Mouse (Mus musculus): Measurements from ENCODE around the gene Sp110. TPM values are rescaled to one million over a fixed set of nuclear protein-coding genes. Genes with fewer than 3 reads are reported as not detected.
"Not testable (repeated sequence)": the region's sequence is repeated elsewhere in the genome, so short reads cannot be mapped to it uniquely, and the experiment has no call there.

Sp110 gene
- polyA plus RNA-seq (2012), result not detected in 2 replicates

DNA sequence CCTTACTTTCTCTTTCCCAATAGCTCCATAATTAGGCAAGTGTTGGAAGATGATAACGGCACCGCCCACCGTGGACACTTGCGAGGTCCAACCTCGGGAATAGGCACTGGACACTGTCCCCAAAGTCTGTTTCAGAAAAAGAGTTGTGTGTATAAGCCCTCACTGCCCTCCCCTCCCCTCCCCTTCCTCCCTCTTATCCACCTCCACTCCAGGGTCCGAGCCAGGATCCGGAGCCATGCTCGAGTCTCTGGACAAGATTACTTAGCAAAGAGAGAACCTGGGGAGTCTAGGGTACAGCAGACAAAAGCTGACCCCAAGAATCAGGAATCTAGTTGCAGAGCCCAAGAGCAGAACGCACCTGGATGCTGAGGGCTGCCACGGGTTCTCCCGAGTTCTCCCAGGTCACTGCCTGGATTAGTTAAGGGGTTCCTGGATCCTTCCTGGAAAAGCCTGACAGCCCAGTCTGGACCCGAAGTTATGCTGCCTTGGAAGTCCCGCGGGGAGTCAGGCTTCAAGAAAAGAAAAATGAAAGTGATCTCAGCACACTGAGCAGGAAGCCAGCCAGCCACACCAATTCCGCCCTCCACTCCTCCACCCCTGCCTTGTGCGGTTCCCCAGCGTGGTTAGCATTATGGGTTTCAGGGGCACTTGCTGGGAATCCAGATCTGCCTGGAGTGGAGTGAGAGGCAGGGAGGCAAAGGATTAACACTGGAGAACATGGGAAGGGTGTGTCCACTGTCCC, at the start of gene Sp110:
Sp110 (minus strand) TSS at position 547 of the 742 bp plus-strand sequence.
- not testable (repeated sequence) for TF ChIP-seq GATA1 (IDR thresholded peaks at IDR 0.05; ENCODE audit: low read length)

DNA sequence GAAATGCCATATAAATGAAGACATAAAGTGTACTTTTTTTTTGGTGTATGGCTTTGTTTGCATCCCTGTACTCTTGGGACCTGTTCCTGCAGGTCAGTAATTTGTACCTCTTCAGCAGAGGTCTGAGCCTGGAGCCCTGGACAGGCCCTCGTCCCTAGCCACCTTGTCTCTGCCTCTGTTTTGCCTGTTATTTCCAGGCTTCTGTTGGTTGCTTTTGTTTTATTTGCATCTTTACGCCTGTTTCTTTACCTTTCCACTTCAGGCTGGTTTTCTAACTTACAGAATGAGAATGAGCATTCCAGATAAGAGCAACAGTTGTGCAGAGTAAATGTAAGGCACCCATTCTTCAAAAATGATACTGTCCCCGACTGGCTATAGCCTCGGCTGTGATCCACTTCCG, 1.5 kb upstream of the Sp110 start, which contains the start of gene Sp140:
Sp140 (plus strand) TSS at position 301 of the 400 bp plus-strand sequence.
- not testable (repeated sequence) for TF ChIP-seq GATA1 (IDR thresholded peaks at IDR 0.05; ENCODE audit: low read length)

DNA sequence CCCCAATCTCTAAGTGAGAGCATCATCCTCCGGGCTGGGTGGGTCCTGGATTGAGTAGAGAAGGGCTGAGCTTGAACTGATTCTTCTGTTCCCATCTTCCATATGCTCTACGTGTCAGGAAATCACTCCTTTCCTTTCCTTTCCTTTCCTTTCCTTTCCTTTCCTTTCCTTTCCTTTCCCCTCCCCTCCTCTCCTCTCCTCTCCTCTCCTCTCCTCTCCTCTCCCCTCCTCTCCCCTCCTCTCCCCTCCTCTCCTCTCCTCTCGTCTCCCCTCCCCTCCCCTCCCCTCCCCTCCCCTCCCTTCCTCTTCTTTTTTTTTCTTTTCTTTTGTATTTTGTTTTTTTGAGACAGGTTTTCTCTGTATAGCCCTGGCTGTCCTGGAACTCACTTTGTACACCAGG, 23.2 kb downstream of the Sp110 start, which contains the start of gene G530012D18Rik:
G530012D18Rik (plus strand) TSS at position 301 of the 400 bp plus-strand sequence.
- TF ChIP-seq GATA1 (IDR thresholded peaks at IDR 0.05; ENCODE audit: low read length), result not testable (repeated sequence)

Other genes starting within 250 kb of the Sp110 start
- not detected in 2 replicates for gene G530012D18Rik, start 23.1 kb downstream of the Sp110 start, polyA plus RNA-seq (2012)
- not detected in 2 replicates for gene Sp140, start 1.6 kb upstream of the Sp110 start, polyA plus RNA-seq (2012)
- gene Sp100, start 51.2 kb upstream of the Sp110 start, polyA plus RNA-seq (2012), result not detected in 2 replicates
- gene A630001G21Rik, start 179.8 kb upstream of the Sp110 start, polyA plus RNA-seq (2012), result 0.08 TPM in 1 of 2 replicates, not detected in the other
- 34.8 and 51.3 TPM in 2 replicates for gene Cab39, start 194.6 kb upstream of the Sp110 start, polyA plus RNA-seq (2012)

Measured in G1E-ER4 (cell line).